Comparison of ENCODE assay signal across 27 mouse cellular contexts in the genomic region with DNA sequence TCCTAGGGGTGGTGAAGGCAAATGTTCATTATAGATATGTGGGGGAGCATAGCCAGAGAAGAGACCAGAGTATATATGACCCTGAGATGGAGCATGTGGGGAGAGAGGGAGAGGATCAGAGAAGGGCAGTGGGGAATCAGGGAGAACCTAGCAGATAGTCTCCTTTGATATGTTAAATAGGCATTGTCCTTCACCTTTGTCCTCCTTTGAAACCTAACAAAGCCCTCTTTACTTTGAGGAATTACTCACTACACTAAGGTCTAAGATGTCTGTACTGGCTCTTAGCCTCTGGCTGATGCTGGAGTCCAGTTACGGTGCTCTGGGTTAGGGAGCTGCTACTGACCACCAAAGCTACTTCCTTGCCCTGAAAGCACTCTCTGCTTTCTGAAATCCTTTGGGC.
DNase-seq lines count a peak whose midpoint lies in the region; TF ChIP-seq lines count a peak whose summit lies in the region.
"Had no signal": no experiment of that assay in that cellular context is flagged by ENCODE, and none has a peak within 500 bp of the region (broad histone marks: within the 10 kb centered on the region; RNA-seq: fewer than 3 reads in every experiment).

No protein-coding gene starts in this region.

- H3K4me3 ChIP-seq in ES-Bruce4 (ENCODE audit: low read depth, low read length) (no peak overlapping the region), ES-E14 (ENCODE audit: insufficient read depth in 1 of 2, low read depth in 1 of 2, low read length in 2 of 2, poor library complexity in 1 of 2, severe bottlenecking in 1 of 2) (no peak overlapping the region)
- H3K4me3 ChIP-seq: forebrain, embryonic 10.5 days; gastrocnemius, adult 2 months; heart, adult 2 months; heart, embryonic 10.5 days; heart, embryonic 13.5 days; hindbrain, embryonic 13.5 days; intestine, embryonic 15.5 days had no signal

- in situ Hi-C loops in ES-E14 (cut with MboI; ENCODE audit: low sequenced_read_pairs in 2 of 2, unreplicated experiment in 2 of 2) = no loop called here

- H3K9ac ChIP-seq in ES-Bruce4 (ENCODE audit: low read depth, poor library complexity, severe bottlenecking) (no peak overlapping the region), ES-E14 (ENCODE audit: insufficient read depth, low read depth, low read length, poor library complexity, severe bottlenecking) (no peak overlapping the region)
- H3K9ac ChIP-seq: forebrain, postnatal 0 days; heart, embryonic 13.5 days; hindbrain, embryonic 13.5 days; intestine, embryonic 15.5 days had no signal

- TF ChIP-seq POLR2A in ES-Bruce4 (IDR thresholded peaks at IDR 0.05; ENCODE audit: insufficient read depth, low read length) = no peak

- no peaks in the 10 kb centered on the region for H3K9me3 ChIP-seq in ES-Bruce4 (replicated peaks; ENCODE audit: control insufficient read depth, insufficient read depth, low read length, poor library complexity, severe bottlenecking)
- no peaks in the 10 kb centered on the region for H3K9me3 ChIP-seq in ES-E14 (ENCODE audit: control insufficient read depth, insufficient read depth, low read depth, low read length)
- H3K9me3 ChIP-seq: forebrain, embryonic 10.5 days; G1E; heart, embryonic 10.5 days; heart, embryonic 13.5 days; hindbrain, embryonic 13.5 days; intestine, embryonic 15.5 days had no signal

- TF ChIP-seq CTCF in ES-Bruce4 (IDR thresholded peaks at IDR 0.05; ENCODE audit: low read depth, low read length) = no peak

- H3K36me3 ChIP-seq in ES-Bruce4 (ENCODE audit: control insufficient read depth, insufficient read depth, low read length, poor library complexity, severe bottlenecking) (no peaks in the 10 kb centered on the region), ES-E14 (ENCODE audit: control insufficient read depth, insufficient read depth, low read length, poor library complexity, severe bottlenecking) (no peaks in the 10 kb centered on the region)
- H3K36me3 ChIP-seq: forebrain, embryonic 10.5 days; G1E; heart, embryonic 10.5 days; heart, embryonic 13.5 days; hindbrain, embryonic 13.5 days; intestine, embryonic 15.5 days had no signal

- no peaks in the 10 kb centered on the region for H3K27me3 ChIP-seq in ES-Bruce4 (ENCODE audit: control insufficient read depth, insufficient read depth, low read length, poor library complexity, severe bottlenecking)
- H3K27me3 ChIP-seq: heart, embryonic 13.5 days; hindbrain, embryonic 13.5 days; intestine, embryonic 15.5 days; Patski had no signal

- DNase-seq in heart, adult 11 months = peak; percentile 36
- no peak for DNase-seq in heart, adult 18-20 months
- DNase-seq in ES-E14 (ENCODE audit: low read depth, low spot score) = peak; percentile 30
- DNase-seq in ZHBTc4 (ENCODE audit: low read depth, low spot score) = peak; percentile 70
- no peak for DNase-seq in cerebellum, postnatal 25 days
- DNase-seq in ovary, adult 18-20 months (ENCODE audit: low spot score) = no peak
- DNase-seq: adrenal gland, postnatal 10 days; adrenal gland, postnatal 36 days; B cell, adult 2 months; cerebellum, adult 18-20 months; cerebellum, adult 9-10 months; cerebellum, postnatal 14 days; forebrain, postnatal 0 days; gastrocnemius, adult 2 months; gastrocnemius, postnatal 14 days; heart, adult 2 months; heart, postnatal 14 days; heart, postnatal 4 days; kidney, adult 11 months had no signal

- 0 out of 2 replicates have a peak, but pooled peaks have one; percentile 45 for TF ChIP-seq EP300 in ES-Bruce4 (IDR thresholded peaks at IDR 0.05; ENCODE audit: insufficient read depth, low read depth, low read length)

- no peaks in the 10 kb centered on the region for H3K4me1 ChIP-seq in ES-Bruce4 (ENCODE audit: control insufficient read depth, insufficient read depth, low read length)
- peaks cover 0 to 7% of the 10 kb centered on the region in 2 experiments; a peak in 2 of 4 replicates for H3K4me1 ChIP-seq in ES-E14 (ENCODE audit: control insufficient read depth in 2 of 2, insufficient read depth in 2 of 2, low read length in 2 of 2, poor library complexity in 1 of 2)
- H3K4me1 ChIP-seq: heart, embryonic 10.5 days; heart, embryonic 13.5 days; intestine, embryonic 15.5 days had no signal

- no peak overlapping the region for H3K27ac ChIP-seq in ES-Bruce4 (ENCODE audit: insufficient read depth, low read length)
- no peak overlapping the region for H3K27ac ChIP-seq in ES-E14 (ENCODE audit: insufficient read depth, low read depth, low read length, poor library complexity, severe bottlenecking)
- H3K27ac ChIP-seq: forebrain, embryonic 10.5 days; gastrocnemius, adult 2 months; heart, adult 2 months; heart, embryonic 10.5 days; heart, embryonic 13.5 days; hindbrain, embryonic 13.5 days; intestine, embryonic 15.5 days had no signal

TF ChIP-seq in ES-E14, 5 proteins besides CTCF, POLR2A, EP300 and RAD21:
- TF ChIP-seq HCFC1 (IDR thresholded peaks at IDR 0.05; ENCODE audit: borderline replicate concordance, insufficient read depth, low read length) (no peak), MAFK (IDR thresholded peaks at IDR 0.05; ENCODE audit: insufficient read depth, low read depth, low read length) (no peak), CHD2 (IDR thresholded peaks at IDR 0.05; ENCODE audit: low read depth, low read length) (no peak), ZC3H11A (IDR thresholded peaks at IDR 0.05; ENCODE audit: borderline replicate concordance, low read depth, low read length) (no peak), ZNF384 (IDR thresholded peaks at IDR 0.05; ENCODE audit: low read depth, low read length) (no peak)

Comparison
In these comparisons a context has a peak if more than half of its experiments do, and no peak if none do; other contexts are left out.
1. DNase-seq: peak in heart, adult 11 months (single experiment), ES-E14 (single experiment) and ZHBTc4 (single experiment); none in heart, adult 18-20 months (0 of 2), cerebellum, postnatal 25 days (0 of 2) and ovary, adult 18-20 months (single experiment).